Mouse (Mus musculus): ENCODE measurements around the gene Cyp27b1. TPM values are rescaled to one million over a fixed set of nuclear protein-coding genes. Genes with fewer than 3 reads are reported as not detected.
A peak's percentile ranks its signal among the peaks of the same experiment; 100 is the strongest.
"Not testable (repeated sequence)": the region's sequence is repeated elsewhere in the genome, so short reads cannot be mapped to it uniquely, and the experiment has no call there.

Cyp27b1 gene
- polyA plus RNA-seq, 2 experiments, result 0.19 to 1.1 TPM

GRCm38 (mm10) chr10:127061513-127061912 is 13.5 kb downstream of the Cyp27b1 start:
- WGBS, result 78% methylated on average over 2 of the region's 2 CpGs
- DNase-seq (ENCODE audit: low spot score) (no peak), ATAC-seq (ENCODE audit: low FRiP score, low read depth) (no peak)
- Histone ChIP-seq H3K4me1 (ENCODE audit: control insufficient read depth, insufficient read depth, low read length) (peaks cover 11% of the 10 kb centered on the region; the same call in 1 of the 2 replicates), H3K4me2 (replicated peaks; ENCODE audit: low read depth, low read length, severe bottlenecking) (no peak overlapping the region), H3K27ac (replicated peaks; ENCODE audit: low read depth, low read length) (no peak overlapping the region), H3K4me3 (replicated peaks; ENCODE audit: low read length) (no peak overlapping the region), H3K9ac (ENCODE audit: low read depth, low read length, severe bottlenecking) (no peak overlapping the region), H3K36me3 (ENCODE audit: control insufficient read depth, insufficient read depth, low read length) (peaks cover 32% of the 10 kb centered on the region), H3K27me3 (ENCODE audit: control insufficient read depth, insufficient read depth, low read length) (peaks cover 11% of the 10 kb centered on the region; the same call in 1 of the 2 replicates), H3K9me3 (ENCODE audit: control insufficient read depth, low read length) (no peaks in the 10 kb centered on the region)
- no peak for TF ChIP-seq POLR2A (IDR thresholded peaks at IDR 0.05; ENCODE audit: borderline replicate concordance, extremely low read depth, insufficient read depth, insufficient read length)

- H3K4me3 ChIP-seq (replicated peaks; ENCODE audit: low read length); H3K9me3 ChIP-seq (ENCODE audit: control insufficient read depth, low read length); H3K27ac ChIP-seq (replicated peaks; ENCODE audit: low read depth, low read length); DNase-seq (ENCODE audit: low spot score); H3K9ac ChIP-seq (ENCODE audit: low read depth, low read length, severe bottlenecking); ATAC-seq (ENCODE audit: low FRiP score, low read depth); H3K4me2 ChIP-seq (replicated peaks; ENCODE audit: low read depth, low read length, severe bottlenecking): not testable (repeated sequence)
- Histone ChIP-seq H3K27me3 (ENCODE audit: control insufficient read depth, insufficient read depth, low read length) (peaks cover 11% of the 10 kb centered on the region; the same call in 1 of the 2 replicates), H3K4me1 (ENCODE audit: control insufficient read depth, insufficient read depth, low read length) (peaks cover 11% of the 10 kb centered on the region; the same call in 1 of the 2 replicates), H3K36me3 (ENCODE audit: control insufficient read depth, insufficient read depth, low read length) (peaks cover 34% of the 10 kb centered on the region)
- 87% methylated on average over 4 of the region's 4 CpGs for WGBS
These were observed 14.1 kb downstream of the Cyp27b1 start for GRCm38 (mm10) chr10:127062101-127062500.

DNA sequence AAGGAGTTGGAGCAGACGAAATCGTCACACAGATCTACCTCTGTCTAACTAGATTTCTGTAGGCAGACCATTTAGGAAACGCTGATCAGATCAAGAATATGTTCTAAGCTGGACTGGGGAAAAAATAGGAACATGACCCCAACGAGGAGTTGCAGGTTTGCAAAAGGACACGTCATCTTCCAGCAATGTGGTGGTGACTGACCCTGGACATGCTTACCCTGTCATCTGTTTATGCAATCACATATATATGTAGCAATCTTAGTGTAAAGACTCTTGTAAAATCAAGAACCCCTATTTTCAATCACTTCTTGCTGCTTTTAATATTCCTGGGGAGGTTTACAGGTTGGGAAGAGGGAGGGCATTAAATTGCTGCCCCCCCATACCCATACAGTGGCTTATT is 14.5 kb downstream of the Cyp27b1 start:
- Histone ChIP-seq H3K4me3 (replicated peaks; ENCODE audit: low read length) (no peak overlapping the region), H3K9me3 (ENCODE audit: control insufficient read depth, low read length) (no peaks in the 10 kb centered on the region), H3K4me2 (replicated peaks; ENCODE audit: low read depth, low read length, severe bottlenecking) (no peak overlapping the region), H3K27me3 (ENCODE audit: control insufficient read depth, insufficient read depth, low read length) (peaks cover 11% of the 10 kb centered on the region; the same call in 1 of the 2 replicates), H3K27ac (replicated peaks; ENCODE audit: low read depth, low read length) (no peak overlapping the region), H3K36me3 (ENCODE audit: control insufficient read depth, insufficient read depth, low read length) (peaks cover 34% of the 10 kb centered on the region), H3K4me1 (ENCODE audit: control insufficient read depth, insufficient read depth, low read length) (peaks cover 11% of the 10 kb centered on the region; the same call in 1 of the 2 replicates), H3K9ac (ENCODE audit: low read depth, low read length, severe bottlenecking) (no peak overlapping the region)
- 71% methylated on average over 5 of the region's 5 CpGs for WGBS
- TF ChIP-seq POLR2A (IDR thresholded peaks at IDR 0.05; ENCODE audit: borderline replicate concordance, extremely low read depth, insufficient read depth, insufficient read length), result no peak
- no peak for DNase-seq (ENCODE audit: low spot score)
- ATAC-seq (ENCODE audit: low FRiP score, low read depth), result no peak

GRCm38 (mm10) chr10:127063239-127063872 is 15.3 kb downstream of the Cyp27b1 start, which contains the start of gene Cdk4:
TSS of gene Cdk4 (plus strand) at chr10:127063534.
- Histone ChIP-seq H3K27ac (replicated peaks; ENCODE audit: low read depth, low read length) (peak within 1 kb of the TSS; percentile 84), H3K36me3 (ENCODE audit: control insufficient read depth, insufficient read depth, low read length) (peaks cover 41% of the 10 kb centered on the region), H3K9me3 (ENCODE audit: control insufficient read depth, low read length) (no peaks in the 10 kb centered on the region), H3K4me1 (ENCODE audit: control insufficient read depth, insufficient read depth, low read length) (peaks cover 12% of the 10 kb centered on the region; the same call in 1 of the 2 replicates), H3K27me3 (ENCODE audit: control insufficient read depth, insufficient read depth, low read length) (peaks cover 11% of the 10 kb centered on the region; the same call in 1 of the 2 replicates), H3K9ac (ENCODE audit: low read depth, low read length, severe bottlenecking) (peak within 1 kb of the TSS; percentile 94), H3K4me3 (replicated peaks; ENCODE audit: low read length) (peak within 1 kb of the TSS; percentile 86), H3K4me2 (replicated peaks; ENCODE audit: low read depth, low read length, severe bottlenecking) (peak within 1 kb of the TSS; percentile 78)
- peak; percentile 93; the same call in 1 of the 2 replicates for TF ChIP-seq POLR2A (IDR thresholded peaks at IDR 0.05; ENCODE audit: borderline replicate concordance, extremely low read depth, insufficient read depth, insufficient read length)
- peak; percentile 98 for DNase-seq (ENCODE audit: low spot score)
- WGBS, result under 1% methylated on average over 46 of the region's 46 CpGs
- peak; percentile 91 for ATAC-seq (ENCODE audit: low FRiP score, low read depth)

DNA sequence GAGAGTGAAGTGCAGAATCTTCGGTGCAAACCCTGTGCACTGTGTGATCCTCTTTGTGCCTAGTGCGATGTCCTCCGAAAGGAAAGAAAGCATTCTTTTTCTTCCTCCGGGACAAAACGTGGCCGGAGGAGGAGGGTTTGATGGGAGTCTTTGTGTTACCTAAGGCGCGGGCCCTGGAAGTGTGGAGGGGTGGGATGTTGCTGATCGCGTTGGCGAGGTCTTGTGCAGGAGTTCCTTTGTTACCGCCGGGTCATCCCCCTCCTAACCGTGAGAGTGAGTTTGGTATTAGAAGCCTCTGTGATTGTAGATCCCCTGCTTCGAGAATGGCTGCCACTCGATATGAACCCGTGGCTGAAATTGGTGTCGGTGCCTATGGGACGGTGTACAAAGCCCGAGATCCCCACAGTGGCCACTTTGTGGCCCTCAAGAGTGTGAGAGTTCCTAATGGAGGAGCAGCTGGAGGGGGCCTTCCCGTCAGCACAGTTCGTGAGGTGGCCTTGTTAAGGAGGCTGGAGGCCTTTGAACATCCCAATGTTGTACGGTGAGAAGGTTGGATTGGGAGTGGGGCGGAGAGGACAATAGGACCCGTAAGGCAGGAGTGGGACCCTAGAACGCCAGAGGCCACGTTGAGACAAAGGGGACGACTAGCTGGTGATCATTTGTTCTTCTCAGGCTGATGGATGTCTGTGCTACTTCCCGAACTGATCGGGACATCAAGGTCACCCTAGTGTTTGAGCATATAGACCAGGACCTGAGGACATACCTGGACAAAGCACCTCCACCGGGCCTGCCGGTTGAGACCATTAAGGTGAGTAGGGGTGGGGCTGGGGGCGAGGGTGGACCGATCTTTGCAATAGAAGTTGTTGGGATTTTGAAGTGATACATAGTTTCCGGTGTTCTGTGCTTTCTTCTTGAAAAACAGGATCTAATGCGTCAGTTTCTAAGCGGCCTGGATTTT is 16.1 kb downstream of the Cyp27b1 start:
- no peak for ATAC-seq (ENCODE audit: low FRiP score, low read depth)
- DNase-seq (ENCODE audit: low spot score), result no peak
- peak overlapping the region; percentile 78 for H3K4me2 ChIP-seq (replicated peaks; ENCODE audit: low read depth, low read length, severe bottlenecking)

More for the DNA sequence above, 16.1 kb downstream of the Cyp27b1 start:
- TF ChIP-seq POLR2A (IDR thresholded peaks at IDR 0.05; ENCODE audit: borderline replicate concordance, extremely low read depth, insufficient read depth, insufficient read length), result no peak
- Histone ChIP-seq H3K4me3 (replicated peaks; ENCODE audit: low read length) (peak overlapping the region; percentile 86), H3K36me3 (ENCODE audit: control insufficient read depth, insufficient read depth, low read length) (peaks cover 44% of the 10 kb centered on the region), H3K9me3 (ENCODE audit: control insufficient read depth, low read length) (no peaks in the 10 kb centered on the region), H3K27me3 (ENCODE audit: control insufficient read depth, insufficient read depth, low read length) (peaks cover 11% of the 10 kb centered on the region; the same call in 1 of the 2 replicates), H3K27ac (replicated peaks; ENCODE audit: low read depth, low read length) (peak overlapping the region; percentile 84), H3K4me1 (ENCODE audit: control insufficient read depth, insufficient read depth, low read length) (peaks cover 14% of the 10 kb centered on the region; the same call in 1 of the 2 replicates), H3K9ac (ENCODE audit: low read depth, low read length, severe bottlenecking) (peak overlapping the region; percentile 94)
- 12% methylated on average over 37 of the region's 37 CpGs for WGBS

All from limb, embryonic 14.5 days (tissue).